Mouse (Mus musculus) embryonic facial prominence, embryonic 15.5 days (tissue): ENCODE measurements around the gene Adgrl3. TPM values are rescaled to one million over a fixed set of nuclear protein-coding genes. Genes with fewer than 3 reads are reported as not detected.

Experiments
- ATAC-seq: fragments of 200-750 bp; cut with Nextera tagmentation; 2 replicates; pipeline ENCODE4 v1.8.0; 2017; ENCODE audit warnings: low read depth, moderate TSS enrichment; ENCODE audit not compliant: insufficient number of reproducible peaks, low FRiP score, low TSS enrichment
- H3K27ac ChIP-seq: fragments of 300-500 bp; sonication (generic); replicated peaks from 2 replicates; pipeline ENCODE4 v1.5.1; 2015; ENCODE audit warnings: mild to moderate bottlenecking, inconsistent platforms
- H3K27me3 ChIP-seq: fragments of 300-500 bp; sonication (generic); 2 replicates; pipeline ENCODE4 v1.6.1; 2015; ENCODE audit warnings: inconsistent platforms
- H3K36me3 ChIP-seq: fragments of 300-500 bp; sonication (generic); 2 replicates; pipeline ENCODE4 v1.6.1; 2015; ENCODE audit warnings: mild to moderate bottlenecking, inconsistent platforms
- H3K4me1 ChIP-seq: fragments of 300-500 bp; sonication (generic); 2 replicates; pipeline ENCODE4 v1.6.1; 2015; ENCODE audit warnings: inconsistent platforms
- H3K4me2 ChIP-seq: fragments of 300-500 bp; sonication (generic); replicated peaks from 2 replicates; pipeline ENCODE4 v1.6.1; 2015; ENCODE audit warnings: mild to moderate bottlenecking, inconsistent platforms
- H3K4me3 ChIP-seq: fragments of 300-500 bp; sonication (generic); replicated peaks from 2 replicates; pipeline ENCODE4 v1.5.1; 2015; ENCODE audit warnings: mild to moderate bottlenecking, inconsistent platforms
- H3K9ac ChIP-seq: fragments of 300-500 bp; sonication (generic); 2 replicates; pipeline ENCODE4 v1.6.1; 2015; ENCODE audit warnings: inconsistent platforms
- H3K9me3 ChIP-seq: fragments of 300-500 bp; sonication (generic); replicated peaks from 2 replicates; pipeline ENCODE4 v1.6.1; 2016; ENCODE audit warnings: inconsistent platforms
- WGBS: fragments of 180-500 bp; shearing (Covaris S2); methylation state at CpG from one replicate; pipeline ENCODE4 v1.1.7; 2015; 5-methylcytosine and 5-hydroxymethylcytosine counted together
- polyA plus RNA-seq: library from polyadenylated mRNA; unstranded; fragments of >200 nt; fragmentation: Nextera tagmentation; extraction: Ambion mirVana; gene quantifications from 2 replicates; pipeline ENCODE4 v1.2.1, GENCODE M21; 2015

The Adgrl3 gene
- polyA plus RNA-seq, 1 experiment from 2014 or later: 26.4 TPM

GRCm38 (mm10) chr5:81614674-81615073 is 594.7 kb downstream of the Adgrl3 start:
- no peaks in the 10 kb centered on the region for H3K4me1 ChIP-seq
- H3K36me3 ChIP-seq: no peaks in the 10 kb centered on the region
- no peaks in the 10 kb centered on the region for H3K27me3 ChIP-seq
- no peaks in the 10 kb centered on the region for H3K9me3 ChIP-seq
- 52% methylated on average over 4 of the region's 4 CpGs for WGBS
- no peak overlapping the region for H3K4me2 ChIP-seq
- no peak overlapping the region for H3K9ac ChIP-seq
- no peak overlapping the region for H3K4me3 ChIP-seq
- no peak overlapping the region for H3K27ac ChIP-seq
- ATAC-seq: no peak

- ATAC-seq: no peak
- H3K9me3 ChIP-seq: no peaks in the 10 kb centered on the region
- H3K36me3 ChIP-seq: no peaks in the 10 kb centered on the region
- H3K4me1 ChIP-seq: no peaks in the 10 kb centered on the region
- no peaks in the 10 kb centered on the region for H3K27me3 ChIP-seq
- H3K9ac ChIP-seq: no peak overlapping the region
- H3K4me2 ChIP-seq: no peak overlapping the region
- no peak overlapping the region for H3K27ac ChIP-seq
- H3K4me3 ChIP-seq: no peak overlapping the region
- WGBS: 83% methylated on average over 5 of the region's 5 CpGs
Observed at GRCm38 (mm10) chr5:81621106-81621505, 601.2 kb downstream of the Adgrl3 start.

- Histone ChIP-seq H3K4me1 (no peaks in the 10 kb centered on the region), H3K4me2 (no peak overlapping the region), H3K9ac (no peak overlapping the region), H3K4me3 (no peak overlapping the region), H3K27me3 (no peaks in the 10 kb centered on the region), H3K9me3 (no peaks in the 10 kb centered on the region), H3K27ac (no peak overlapping the region), H3K36me3 (no peaks in the 10 kb centered on the region)
- WGBS: 80% methylated on average over 3 of the region's 3 CpGs
- no peak for ATAC-seq
Observed at GRCm38 (mm10) chr5:81621715-81622114, 601.8 kb downstream of the Adgrl3 start.

GRCm38 (mm10) chr5:81623846-81624245 is 603.9 kb downstream of the Adgrl3 start:
- no peaks in the 10 kb centered on the region for H3K4me1 ChIP-seq
- WGBS: 37% methylated on average over 1 of the region's 1 CpGs
- H3K4me3 ChIP-seq: no peak overlapping the region
- no peak for ATAC-seq
- H3K27me3 ChIP-seq: no peaks in the 10 kb centered on the region
- no peak overlapping the region for H3K4me2 ChIP-seq
- no peak overlapping the region for H3K9ac ChIP-seq
- no peak overlapping the region for H3K27ac ChIP-seq
- H3K36me3 ChIP-seq: no peaks in the 10 kb centered on the region
- H3K9me3 ChIP-seq: no peaks in the 10 kb centered on the region

GRCm38 (mm10) chr5:81636169-81636568 is 616.2 kb downstream of the Adgrl3 start:
- no peak overlapping the region for H3K9ac ChIP-seq
- no peaks in the 10 kb centered on the region for H3K4me1 ChIP-seq
- no peaks in the 10 kb centered on the region for H3K9me3 ChIP-seq
- no peak for ATAC-seq
- no peak overlapping the region for H3K4me2 ChIP-seq
- no peak overlapping the region for H3K4me3 ChIP-seq
- H3K27ac ChIP-seq: no peak overlapping the region
- no peaks in the 10 kb centered on the region for H3K27me3 ChIP-seq
- H3K36me3 ChIP-seq: no peaks in the 10 kb centered on the region
- 46% methylated on average over 2 of the region's 2 CpGs for WGBS

- ATAC-seq: no peak
- Histone ChIP-seq H3K27ac (no peak overlapping the region), H3K36me3 (no peaks in the 10 kb centered on the region), H3K9me3 (no peaks in the 10 kb centered on the region), H3K4me2 (no peak overlapping the region), H3K9ac (no peak overlapping the region), H3K4me3 (no peak overlapping the region), H3K27me3 (no peaks in the 10 kb centered on the region), H3K4me1 (no peaks in the 10 kb centered on the region)
- WGBS: 81% methylated on average over 2 of the region's 2 CpGs
Observed at GRCm38 (mm10) chr5:81638422-81638821, 618.5 kb downstream of the Adgrl3 start.

- H3K9ac ChIP-seq: no peak overlapping the region
- WGBS: 59% methylated on average over 4 of the region's 4 CpGs
Observed at GRCm38 (mm10) chr5:81640118-81640517, 620.2 kb downstream of the Adgrl3 start.

GRCm38 (mm10) chr5:81645557-81645956 is 625.6 kb downstream of the Adgrl3 start:
- ATAC-seq: no peak
- Histone ChIP-seq H3K4me2 (no peak overlapping the region), H3K4me3 (no peak overlapping the region), H3K36me3 (0 out of 2 replicates have a peak, but pooled peaks cover 3% of the 10 kb centered on the region), H3K4me1 (no peaks in the 10 kb centered on the region), H3K9me3 (no peaks in the 10 kb centered on the region), H3K27ac (no peak overlapping the region), H3K27me3 (no peaks in the 10 kb centered on the region), H3K9ac (no peak overlapping the region)
- WGBS: 84% methylated on average over 5 of the region's 5 CpGs

More at GRCm38 (mm10) chr5:81640118-81640517, 620.2 kb downstream of the Adgrl3 start:
- H3K27me3 ChIP-seq: no peaks in the 10 kb centered on the region
- no peak overlapping the region for H3K4me3 ChIP-seq
- H3K9me3 ChIP-seq: no peaks in the 10 kb centered on the region
- no peaks in the 10 kb centered on the region for H3K36me3 ChIP-seq
- no peaks in the 10 kb centered on the region for H3K4me1 ChIP-seq
- H3K4me2 ChIP-seq: no peak overlapping the region
- no peak for ATAC-seq
- no peak overlapping the region for H3K27ac ChIP-seq

GRCm38 (mm10) chr5:81653941-81654340 is 634.0 kb downstream of the Adgrl3 start:
- WGBS: 44% methylated on average over 2 of the region's 2 CpGs
- Histone ChIP-seq H3K36me3 (no peaks in the 10 kb centered on the region), H3K27me3 (no peaks in the 10 kb centered on the region), H3K27ac (no peak overlapping the region), H3K4me2 (no peak overlapping the region), H3K4me3 (no peak overlapping the region), H3K4me1 (no peaks in the 10 kb centered on the region), H3K9me3 (no peaks in the 10 kb centered on the region), H3K9ac (no peak overlapping the region)
- ATAC-seq: no peak

- Histone ChIP-seq H3K27ac (no peak overlapping the region), H3K9me3 (no peaks in the 10 kb centered on the region), H3K36me3 (no peaks in the 10 kb centered on the region), H3K4me2 (no peak overlapping the region), H3K27me3 (no peaks in the 10 kb centered on the region), H3K9ac (no peak overlapping the region), H3K4me1 (no peaks in the 10 kb centered on the region), H3K4me3 (no peak overlapping the region)
- 51% methylated on average over 6 of the region's 6 CpGs for WGBS
- ATAC-seq: no peak
Observed at GRCm38 (mm10) chr5:81661611-81662390, 641.9 kb downstream of the Adgrl3 start.

GRCm38 (mm10) chr5:81671025-81671424 is 651.1 kb downstream of the Adgrl3 start:
- Histone ChIP-seq H3K27me3 (no peaks in the 10 kb centered on the region), H3K4me1 (no peaks in the 10 kb centered on the region), H3K4me3 (no peak overlapping the region), H3K27ac (no peak overlapping the region), H3K36me3 (no peaks in the 10 kb centered on the region), H3K4me2 (no peak overlapping the region), H3K9ac (no peak overlapping the region), H3K9me3 (no peaks in the 10 kb centered on the region)
- WGBS: 77% methylated on average over 4 of the region's 4 CpGs
- no peak for ATAC-seq
